Mouse (Mus musculus): ENCODE measurements around the gene Gm44805. TPM values are rescaled to one million over a fixed set of nuclear protein-coding genes. Genes with fewer than 3 reads are reported as not detected.

The Gm44805 gene
- polyA plus RNA-seq, 1 experiment, result not detected

GRCm38 (mm10) chr7:19695213-19695594 is 14.0 kb upstream of the Gm44805 start:
- Histone ChIP-seq H3K36me3 (ENCODE audit: control insufficient read depth, insufficient read depth, low read length) (no peaks in the 10 kb centered on the region), H3K27ac (ENCODE audit: insufficient read depth, low read depth, low read length) (peak overlapping the region; percentile 4; the same call in 1 of the 2 replicates), H3K4me3 (ENCODE audit: insufficient read depth, low read depth, low read length) (no peak overlapping the region), H3K4me1 (ENCODE audit: control insufficient read depth, insufficient read depth, low read length) (peaks cover 13% of the 10 kb centered on the region), H3K27me3 (replicated peaks; ENCODE audit: control insufficient read depth, insufficient read depth, low read length) (no peaks in the 10 kb centered on the region)
- TF ChIP-seq POLR2A (IDR thresholded peaks at IDR 0.05; ENCODE audit: low read depth, low read length) (no peak), CTCF (conservative IDR thresholded peaks at IDR 0.05; ENCODE audit: insufficient read depth, insufficient read length, low read depth, low read length) (no peak)
- 45% methylated on average over 8 of the region's 8 CpGs for WGBS
- no peak for DNase-seq

- Histone ChIP-seq H3K27ac (ENCODE audit: insufficient read depth, low read depth, low read length) (peak overlapping the region; percentile 4; the same call in 1 of the 2 replicates), H3K4me1 (ENCODE audit: control insufficient read depth, insufficient read depth, low read length) (peaks cover 12% of the 10 kb centered on the region), H3K4me3 (ENCODE audit: insufficient read depth, low read depth, low read length) (no peak overlapping the region), H3K36me3 (ENCODE audit: control insufficient read depth, insufficient read depth, low read length) (no peaks in the 10 kb centered on the region), H3K27me3 (replicated peaks; ENCODE audit: control insufficient read depth, insufficient read depth, low read length) (no peaks in the 10 kb centered on the region)
- no peak for DNase-seq
- TF ChIP-seq CTCF (conservative IDR thresholded peaks at IDR 0.05; ENCODE audit: insufficient read depth, insufficient read length, low read depth, low read length) (no peak), POLR2A (IDR thresholded peaks at IDR 0.05; ENCODE audit: low read depth, low read length) (no peak)
- 66% methylated on average over 10 of the region's 10 CpGs for WGBS
Observed at GRCm38 (mm10) chr7:19694336-19695212, 13.4 kb upstream of the Gm44805 start.

GRCm38 (mm10) chr7:19693421-19693820 is 12.2 kb upstream of the Gm44805 start:
- TF ChIP-seq POLR2A (IDR thresholded peaks at IDR 0.05; ENCODE audit: low read depth, low read length), result no peak
- TF ChIP-seq CTCF (conservative IDR thresholded peaks at IDR 0.05; ENCODE audit: insufficient read depth, insufficient read length, low read depth, low read length), result no peak
- Histone ChIP-seq H3K4me1 (ENCODE audit: control insufficient read depth, insufficient read depth, low read length) (peaks cover 1% of the 10 kb centered on the region; the same call in 1 of the 2 replicates), H3K27me3 (replicated peaks; ENCODE audit: control insufficient read depth, insufficient read depth, low read length) (no peaks in the 10 kb centered on the region), H3K4me3 (ENCODE audit: insufficient read depth, low read depth, low read length) (no peak overlapping the region), H3K27ac (ENCODE audit: insufficient read depth, low read depth, low read length) (no peak overlapping the region), H3K36me3 (ENCODE audit: control insufficient read depth, insufficient read depth, low read length) (no peaks in the 10 kb centered on the region)
- peak; percentile 57 for DNase-seq
- 43% methylated on average over 10 of the region's 10 CpGs for WGBS

- 64% methylated on average over 28 of the region's 28 CpGs for WGBS
- DNase-seq, result peak; percentile 55
- TF ChIP-seq CTCF (conservative IDR thresholded peaks at IDR 0.05; ENCODE audit: insufficient read depth, insufficient read length, low read depth, low read length), result no peak; the same call in 1 of the 2 replicates
- no peak for TF ChIP-seq POLR2A (IDR thresholded peaks at IDR 0.05; ENCODE audit: low read depth, low read length)
- H3K36me3 ChIP-seq (ENCODE audit: control insufficient read depth, insufficient read depth, low read length), result no peaks in the 10 kb centered on the region
- H3K4me1 ChIP-seq (ENCODE audit: control insufficient read depth, insufficient read depth, low read length), result no peaks in the 10 kb centered on the region
- no peaks in the 10 kb centered on the region for H3K27me3 ChIP-seq (replicated peaks; ENCODE audit: control insufficient read depth, insufficient read depth, low read length)
- no peak within 1 kb of the TSS for H3K27ac ChIP-seq (ENCODE audit: insufficient read depth, low read depth, low read length)
- no peak within 1 kb of the TSS for H3K4me3 ChIP-seq (ENCODE audit: insufficient read depth, low read depth, low read length)
Observed at GRCm38 (mm10) chr7:19691873-19692865, 10.9 kb upstream of the Gm44805 start, which contains the start of gene Apoc1. Apoc1 (minus strand) TSS chr7:19692660.

- WGBS, result 71% methylated on average over 6 of the region's 6 CpGs
- no peaks in the 10 kb centered on the region for H3K27me3 ChIP-seq (replicated peaks; ENCODE audit: control insufficient read depth, insufficient read depth, low read length)
- no peak for TF ChIP-seq POLR2A (IDR thresholded peaks at IDR 0.05; ENCODE audit: low read depth, low read length)
- TF ChIP-seq CTCF (conservative IDR thresholded peaks at IDR 0.05; ENCODE audit: insufficient read depth, insufficient read length, low read depth, low read length), result no peak
- H3K4me1 ChIP-seq (ENCODE audit: control insufficient read depth, insufficient read depth, low read length), result no peaks in the 10 kb centered on the region
- no peak for DNase-seq
- H3K27ac ChIP-seq (ENCODE audit: insufficient read depth, low read depth, low read length), result no peak overlapping the region
- no peak overlapping the region for H3K4me3 ChIP-seq (ENCODE audit: insufficient read depth, low read depth, low read length)
- no peaks in the 10 kb centered on the region for H3K36me3 ChIP-seq (ENCODE audit: control insufficient read depth, insufficient read depth, low read length)
Observed at GRCm38 (mm10) chr7:19691434-19691833, 10.2 kb upstream of the Gm44805 start.

- 74% methylated on average over 4 of the region's 4 CpGs for WGBS
- Histone ChIP-seq H3K27ac (ENCODE audit: insufficient read depth, low read depth, low read length) (no peak overlapping the region), H3K27me3 (replicated peaks; ENCODE audit: control insufficient read depth, insufficient read depth, low read length) (no peaks in the 10 kb centered on the region), H3K4me1 (ENCODE audit: control insufficient read depth, insufficient read depth, low read length) (no peaks in the 10 kb centered on the region), H3K36me3 (ENCODE audit: control insufficient read depth, insufficient read depth, low read length) (no peaks in the 10 kb centered on the region), H3K4me3 (ENCODE audit: insufficient read depth, low read depth, low read length) (no peak overlapping the region)
- no peak for DNase-seq
- TF ChIP-seq POLR2A (IDR thresholded peaks at IDR 0.05; ENCODE audit: low read depth, low read length), result no peak
- no peak for TF ChIP-seq CTCF (conservative IDR thresholded peaks at IDR 0.05; ENCODE audit: insufficient read depth, insufficient read length, low read depth, low read length)
Observed at GRCm38 (mm10) chr7:19690845-19691244, 9.6 kb upstream of the Gm44805 start.

Measured in kidney, adult 2 months (tissue).